Mouse (Mus musculus) embryonic facial prominence, embryonic 15.5 days (tissue): Measurements from ENCODE around the gene Psmd3. TPM values are rescaled to one million over a fixed set of nuclear protein-coding genes. Genes with fewer than 3 reads are reported as not detected.

Source experiments
- ATAC-seq: fragments of 200-750 bp; cut with Nextera tagmentation; 2 replicates; pipeline ENCODE4 v1.8.0; 2017; ENCODE audit warnings: low read depth, moderate TSS enrichment; ENCODE audit not compliant: insufficient number of reproducible peaks, low FRiP score, low TSS enrichment
- H3K27ac ChIP-seq: fragments of 300-500 bp; sonication (generic); replicated peaks from 2 replicates; pipeline ENCODE4 v1.5.1; 2015; ENCODE audit warnings: mild to moderate bottlenecking, inconsistent platforms
- H3K27me3 ChIP-seq: fragments of 300-500 bp; sonication (generic); 2 replicates; pipeline ENCODE4 v1.6.1; 2015; ENCODE audit warnings: inconsistent platforms
- H3K36me3 ChIP-seq: fragments of 300-500 bp; sonication (generic); 2 replicates; pipeline ENCODE4 v1.6.1; 2015; ENCODE audit warnings: mild to moderate bottlenecking, inconsistent platforms
- H3K4me1 ChIP-seq: fragments of 300-500 bp; sonication (generic); 2 replicates; pipeline ENCODE4 v1.6.1; 2015; ENCODE audit warnings: inconsistent platforms
- H3K4me2 ChIP-seq: fragments of 300-500 bp; sonication (generic); replicated peaks from 2 replicates; pipeline ENCODE4 v1.6.1; 2015; ENCODE audit warnings: mild to moderate bottlenecking, inconsistent platforms
- H3K4me3 ChIP-seq: fragments of 300-500 bp; sonication (generic); replicated peaks from 2 replicates; pipeline ENCODE4 v1.5.1; 2015; ENCODE audit warnings: mild to moderate bottlenecking, inconsistent platforms
- H3K9ac ChIP-seq: fragments of 300-500 bp; sonication (generic); 2 replicates; pipeline ENCODE4 v1.6.1; 2015; ENCODE audit warnings: inconsistent platforms
- H3K9me3 ChIP-seq: fragments of 300-500 bp; sonication (generic); replicated peaks from 2 replicates; pipeline ENCODE4 v1.6.1; 2016; ENCODE audit warnings: inconsistent platforms
- WGBS: fragments of 180-500 bp; shearing (Covaris S2); methylation state at CpG from one replicate; pipeline ENCODE4 v1.1.7; 2015; 5-methylcytosine and 5-hydroxymethylcytosine counted together
- polyA plus RNA-seq: library from polyadenylated mRNA; unstranded; fragments of >200 nt; fragmentation: Nextera tagmentation; extraction: Ambion mirVana; gene quantifications from 2 replicates; pipeline ENCODE4 v1.2.1, GENCODE M21; 2015

The Psmd3 gene
- polyA plus RNA-seq, 1 experiment from 2014 or later, result 214 TPM

- H3K27me3 ChIP-seq, result no peaks in the 10 kb centered on the region
- no peak overlapping the region for H3K4me2 ChIP-seq
- H3K9ac ChIP-seq, result no peak overlapping the region
- no peak for ATAC-seq
- WGBS, result 65% methylated on average over 13 of the region's 13 CpGs
- no peak overlapping the region for H3K27ac ChIP-seq
- no peaks in the 10 kb centered on the region for H3K9me3 ChIP-seq
- peaks cover 78% of the 10 kb centered on the region for H3K36me3 ChIP-seq
- no peak overlapping the region for H3K4me3 ChIP-seq
- H3K4me1 ChIP-seq, result no peaks in the 10 kb centered on the region
Measured at GRCm38 (mm10) chr11:98693201-98693600, 10.8 kb downstream of the Psmd3 start.

- no peak for ATAC-seq
Measured at GRCm38 (mm10) chr11:98693746-98694145, 11.4 kb downstream of the Psmd3 start.

GRCm38 (mm10) chr11:98694301-98694700 is 11.9 kb downstream of the Psmd3 start:
- H3K4me2 ChIP-seq, result no peak overlapping the region
- no peak overlapping the region for H3K4me3 ChIP-seq
- H3K36me3 ChIP-seq, result peaks cover 72% of the 10 kb centered on the region
- no peak for ATAC-seq
- no peaks in the 10 kb centered on the region for H3K27me3 ChIP-seq
- no peaks in the 10 kb centered on the region for H3K9me3 ChIP-seq
- no peaks in the 10 kb centered on the region for H3K4me1 ChIP-seq
- no peak overlapping the region for H3K9ac ChIP-seq
- H3K27ac ChIP-seq, result no peak overlapping the region
- WGBS, result 78% methylated on average over 9 of the region's 9 CpGs

More at GRCm38 (mm10) chr11:98693746-98694145, 11.4 kb downstream of the Psmd3 start:
- 90% methylated on average over 9 of the region's 9 CpGs for WGBS
- Histone ChIP-seq H3K9me3 (no peaks in the 10 kb centered on the region), H3K27ac (no peak overlapping the region), H3K4me2 (no peak overlapping the region), H3K9ac (no peak overlapping the region), H3K4me1 (no peaks in the 10 kb centered on the region), H3K4me3 (no peak overlapping the region), H3K36me3 (peaks cover 75% of the 10 kb centered on the region), H3K27me3 (no peaks in the 10 kb centered on the region)

GRCm38 (mm10) chr11:98695408-98695807 is 13.1 kb downstream of the Psmd3 start:
- Histone ChIP-seq H3K4me2 (no peak overlapping the region), H3K27ac (no peak overlapping the region), H3K9ac (no peak overlapping the region), H3K4me1 (peaks cover 5% of the 10 kb centered on the region; the same call in 1 of the 2 replicates), H3K36me3 (peaks cover 61% of the 10 kb centered on the region), H3K4me3 (no peak overlapping the region), H3K27me3 (no peaks in the 10 kb centered on the region), H3K9me3 (no peaks in the 10 kb centered on the region)
- no peak for ATAC-seq
- WGBS, result 68% methylated on average over 14 of the region's 14 CpGs

GRCm38 (mm10) chr11:98696454-98697216 is 14.3 kb downstream of the Psmd3 start:
- no peak for ATAC-seq
- 83% methylated on average over 14 of the region's 14 CpGs for WGBS
- Histone ChIP-seq H3K4me2 (no peak overlapping the region), H3K4me3 (no peak overlapping the region), H3K4me1 (peaks cover 13% of the 10 kb centered on the region), H3K9ac (no peak overlapping the region), H3K27ac (no peak overlapping the region; the same call in 1 of the 2 replicates), H3K36me3 (peaks cover 49% of the 10 kb centered on the region), H3K9me3 (no peaks in the 10 kb centered on the region), H3K27me3 (no peaks in the 10 kb centered on the region)

GRCm38 (mm10) chr11:98697225-98697624 is 14.9 kb downstream of the Psmd3 start:
- Histone ChIP-seq H3K9ac (no peak overlapping the region), H3K27ac (no peak overlapping the region; the same call in 1 of the 2 replicates), H3K9me3 (no peaks in the 10 kb centered on the region), H3K36me3 (peaks cover 43% of the 10 kb centered on the region), H3K4me3 (no peak overlapping the region), H3K27me3 (no peaks in the 10 kb centered on the region), H3K4me1 (peaks cover 14% of the 10 kb centered on the region), H3K4me2 (no peak overlapping the region)
- no peak for ATAC-seq
- WGBS, result 87% methylated on average over 12 of the region's 12 CpGs

GRCm38 (mm10) chr11:98698849-98699640 is 16.7 kb downstream of the Psmd3 start:
- H3K4me3 ChIP-seq, result no peak overlapping the region
- H3K36me3 ChIP-seq, result peaks cover 24% of the 10 kb centered on the region
- no peak overlapping the region for H3K27ac ChIP-seq
- no peaks in the 10 kb centered on the region for H3K9me3 ChIP-seq
- H3K4me2 ChIP-seq, result no peak overlapping the region
- no peak for ATAC-seq
- H3K27me3 ChIP-seq, result no peaks in the 10 kb centered on the region
- peaks cover 16% of the 10 kb centered on the region for H3K4me1 ChIP-seq
- WGBS, result 84% methylated on average over 16 of the region's 16 CpGs
- no peak overlapping the region for H3K9ac ChIP-seq

GRCm38 (mm10) chr11:98699911-98700310 is 17.6 kb downstream of the Psmd3 start:
- H3K27ac ChIP-seq, result no peak overlapping the region
- 40% methylated on average over 4 of the region's 4 CpGs for WGBS
- no peaks in the 10 kb centered on the region for H3K27me3 ChIP-seq
- H3K4me3 ChIP-seq, result no peak overlapping the region
- no peaks in the 10 kb centered on the region for H3K9me3 ChIP-seq
- ATAC-seq, result no peak
- H3K9ac ChIP-seq, result no peak overlapping the region
- peaks cover 16% of the 10 kb centered on the region for H3K4me1 ChIP-seq
- peaks cover 22% of the 10 kb centered on the region for H3K36me3 ChIP-seq
- no peak overlapping the region for H3K4me2 ChIP-seq

- no peak for ATAC-seq
- H3K27me3 ChIP-seq, result no peaks in the 10 kb centered on the region
- 31% methylated on average over 10 of the region's 10 CpGs for WGBS
- no peak within 1 kb of the TSS for H3K27ac ChIP-seq
- no peak within 1 kb of the TSS for H3K4me3 ChIP-seq
- peaks cover 22% of the 10 kb centered on the region for H3K36me3 ChIP-seq
- no peak within 1 kb of the TSS for H3K9ac ChIP-seq
- H3K9me3 ChIP-seq, result no peaks in the 10 kb centered on the region
- peaks cover 16% of the 10 kb centered on the region for H3K4me1 ChIP-seq
- H3K4me2 ChIP-seq, result no peak within 1 kb of the TSS
Measured at GRCm38 (mm10) chr11:98701213-98701670, 18.9 kb downstream of the Psmd3 start, which contains the start of gene Csf3. Gene Csf3 (plus strand): TSS chr11:98701263.

GRCm38 (mm10) chr11:98702323-98702722 is 20.0 kb downstream of the Psmd3 start:
- Histone ChIP-seq H3K9me3 (no peaks in the 10 kb centered on the region), H3K4me2 (no peak overlapping the region), H3K36me3 (peaks cover 30% of the 10 kb centered on the region), H3K9ac (no peak overlapping the region), H3K4me3 (no peak overlapping the region), H3K4me1 (peaks cover 20% of the 10 kb centered on the region), H3K27ac (no peak overlapping the region), H3K27me3 (no peaks in the 10 kb centered on the region)
- 67% methylated on average over 5 of the region's 5 CpGs for WGBS
- ATAC-seq, result 0 out of 2 replicates have a peak, but pooled peaks have one; percentile 45

- WGBS, result 76% methylated on average over 10 of the region's 10 CpGs
- H3K4me2 ChIP-seq, result no peak overlapping the region
- H3K9ac ChIP-seq, result no peak overlapping the region
- ATAC-seq, result no peak
- H3K4me1 ChIP-seq, result peaks cover 45% of the 10 kb centered on the region
- no peak overlapping the region for H3K27ac ChIP-seq
- H3K36me3 ChIP-seq, result peaks cover 41% of the 10 kb centered on the region
- H3K4me3 ChIP-seq, result no peak overlapping the region
- no peaks in the 10 kb centered on the region for H3K9me3 ChIP-seq
- H3K27me3 ChIP-seq, result no peaks in the 10 kb centered on the region
Measured at GRCm38 (mm10) chr11:98705021-98705420, 22.7 kb downstream of the Psmd3 start.
